Mouse (Mus musculus): ENCODE measurements around the gene Bcl9. TPM values are rescaled to one million over a fixed set of nuclear protein-coding genes. Genes with fewer than 3 reads are reported as not detected.

The Bcl9 gene
- total RNA-seq, 1 experiment from 2014 or later, result 1.3 TPM

DNA sequence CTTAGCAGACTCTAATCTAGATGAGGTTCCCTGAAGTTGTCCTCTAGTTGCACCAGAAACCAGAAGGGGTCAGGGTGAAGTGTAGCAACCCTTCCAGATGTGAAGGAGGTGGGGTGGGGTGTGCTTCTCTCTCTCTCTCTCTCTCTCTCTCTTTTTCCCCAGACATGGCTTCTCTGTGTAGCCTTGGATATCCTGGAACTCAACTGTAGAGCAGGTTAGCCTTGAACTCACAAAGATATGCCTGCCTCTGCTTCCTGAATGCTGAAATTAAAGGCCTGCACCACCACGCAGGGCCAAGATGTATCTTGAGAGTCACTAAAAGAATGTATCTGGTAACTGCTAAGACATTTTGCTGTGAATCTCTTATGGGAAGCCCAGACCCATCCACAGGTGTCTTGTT lies 140.4 kb downstream of the Bcl9 start:
- ATAC-seq (replicated peaks; ENCODE audit: insufficient number of reproducible peaks, low FRiP score, low TSS enrichment, poor library complexity, severe bottlenecking), result no peak

DNA sequence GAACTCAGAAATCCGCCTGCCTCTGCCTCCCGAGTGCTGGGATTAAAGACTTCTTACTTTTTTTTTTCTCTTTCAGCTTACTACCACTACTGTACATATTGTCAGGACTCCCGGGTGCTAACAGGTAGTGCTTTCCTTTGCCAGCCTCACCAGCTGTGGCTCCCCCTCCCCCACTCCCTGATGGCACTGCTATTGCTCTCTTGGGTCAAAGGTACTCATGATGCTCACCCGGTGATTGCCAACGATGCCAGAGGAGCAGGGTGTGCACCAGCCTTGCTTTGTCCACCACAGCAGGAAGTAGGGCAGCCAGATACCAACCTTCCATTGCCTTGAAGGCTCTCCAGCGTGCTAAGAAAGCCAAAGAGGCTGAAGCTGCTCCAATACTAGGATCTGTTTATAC lies 141.3 kb downstream of the Bcl9 start:
- no peak for ATAC-seq (replicated peaks; ENCODE audit: insufficient number of reproducible peaks, low FRiP score, low TSS enrichment, poor library complexity, severe bottlenecking)

Other genes starting within 250 kb of the Bcl9 start
- gene Acp6, start 139.1 kb downstream of the Bcl9 start, total RNA-seq (2017), result 17.2 to 25.0 TPM (median 18.9 TPM) in 3 replicates
- not detected in 3 replicates for gene Olfr1402, start 124.1 kb upstream of the Bcl9 start, total RNA-seq (2017)